Mouse (Mus musculus) intestine, embryonic 16.5 days (tissue): ENCODE measurements around the gene Rph3al. TPM values are rescaled to one million over a fixed set of nuclear protein-coding genes. Genes with fewer than 3 reads are reported as not detected.

Experiments used
- ATAC-seq: fragments of 200-750 bp; cut with Nextera tagmentation; 2 replicates; pipeline ENCODE4 v1.8.0; 2017; ENCODE audit warnings: moderate TSS enrichment, moderate library complexity
- H3K27ac ChIP-seq: fragments of 300-500 bp; sonication (generic); 2 replicates; pipeline ENCODE4 v1.5.1; 2014; ENCODE audit warnings: mild to moderate bottlenecking, low read length
- H3K27me3 ChIP-seq: fragments of 300-500 bp; sonication (generic); replicated peaks from 2 replicates; pipeline ENCODE4 v1.6.1; 2014; ENCODE audit warnings: low read length, control low read depth, mixed read lengths; ENCODE audit not compliant: control insufficient read depth, insufficient read depth
- H3K36me3 ChIP-seq: fragments of 300-500 bp; sonication (generic); 2 replicates; pipeline ENCODE4 v1.6.1; 2014; ENCODE audit warnings: low read length, control low read depth; ENCODE audit not compliant: control insufficient read depth, insufficient read depth
- H3K4me1 ChIP-seq: fragments of 300-500 bp; sonication (generic); 2 replicates; pipeline ENCODE4 v1.6.1; 2014; ENCODE audit warnings: low read length, control low read depth, mixed read lengths; ENCODE audit not compliant: control insufficient read depth, insufficient read depth
- H3K4me2 ChIP-seq: fragments of 300-500 bp; sonication (generic); 2 replicates; pipeline ENCODE4 v1.6.1; 2014; ENCODE audit warnings: low read depth, low read length, control low read depth
- H3K4me3 ChIP-seq: fragments of 300-500 bp; sonication (generic); 2 replicates; pipeline ENCODE4 v1.5.1; 2014; ENCODE audit warnings: mild to moderate bottlenecking, low read length
- H3K9ac ChIP-seq: fragments of 300-500 bp; sonication (generic); 2 replicates; pipeline ENCODE4 v1.6.1; 2014; ENCODE audit warnings: low read depth, low read length
- H3K9me3 ChIP-seq: fragments of 300-500 bp; sonication (generic); 2 replicates; pipeline ENCODE4 v1.6.1; 2016; ENCODE audit warnings: low read length, control low read depth; ENCODE audit not compliant: control insufficient read depth
- WGBS: fragments of 180-500 bp; shearing (Covaris S2); extraction: QIAGEN DNeasy Blood & Tissue Kit; methylation state at CpG from one replicate; pipeline ENCODE4 v1.1.7; 2014; 5-methylcytosine and 5-hydroxymethylcytosine counted together
- polyA plus RNA-seq: library from polyadenylated mRNA; unstranded; fragments of >200 nt; fragmentation: Nextera tagmentation; extraction: Ambion mirVana; gene quantifications from 2 replicates; pipeline ENCODE4 v1.2.1, GENCODE M21; 2015

Rph3al gene
- polyA plus RNA-seq, 1 experiment from 2014 or later, result 21.1 TPM

GRCm38 (mm10) chr11:75846589-75846988 lies 91.6 kb downstream of the Rph3al start:
- Histone ChIP-seq H3K4me2 (no peak overlapping the region), H3K9me3 (no peaks in the 10 kb centered on the region), H3K4me3 (no peak overlapping the region), H3K36me3 (no peaks in the 10 kb centered on the region), H3K9ac (no peak overlapping the region), H3K27ac (no peak overlapping the region), H3K27me3 (no peaks in the 10 kb centered on the region), H3K4me1 (no peaks in the 10 kb centered on the region)
- 62% methylated on average over 7 of the region's 7 CpGs for WGBS
- peak; percentile 36; the same call in 1 of the 2 replicates for ATAC-seq

- Histone ChIP-seq H3K4me1 (no peaks in the 10 kb centered on the region), H3K9ac (no peak overlapping the region), H3K27ac (no peak overlapping the region), H3K4me3 (no peak overlapping the region), H3K4me2 (no peak overlapping the region), H3K27me3 (no peaks in the 10 kb centered on the region), H3K9me3 (no peaks in the 10 kb centered on the region), H3K36me3 (no peaks in the 10 kb centered on the region)
- ATAC-seq, result no peak
- WGBS, result 58% methylated on average over 7 of the region's 7 CpGs
Observed at GRCm38 (mm10) chr11:75845675-75846074, 92.6 kb downstream of the Rph3al start.

- Histone ChIP-seq H3K4me3 (no peak overlapping the region), H3K27ac (no peak overlapping the region), H3K9ac (no peak overlapping the region), H3K4me2 (no peak overlapping the region), H3K4me1 (no peaks in the 10 kb centered on the region), H3K27me3 (no peaks in the 10 kb centered on the region), H3K9me3 (no peaks in the 10 kb centered on the region), H3K36me3 (no peaks in the 10 kb centered on the region)
- no peak for ATAC-seq
- WGBS, result 79% methylated on average over 4 of the region's 4 CpGs
Observed at GRCm38 (mm10) chr11:75842904-75843619, 95.2 kb downstream of the Rph3al start.

GRCm38 (mm10) chr11:75841503-75841902 lies 96.7 kb downstream of the Rph3al start:
- Histone ChIP-seq H3K4me2 (no peak overlapping the region), H3K4me1 (no peaks in the 10 kb centered on the region), H3K27ac (no peak overlapping the region), H3K36me3 (no peaks in the 10 kb centered on the region), H3K9ac (no peak overlapping the region), H3K9me3 (no peaks in the 10 kb centered on the region), H3K4me3 (no peak overlapping the region), H3K27me3 (no peaks in the 10 kb centered on the region)
- WGBS, result 75% methylated on average over 3 of the region's 3 CpGs
- ATAC-seq, result no peak

- 77% methylated on average over 12 of the region's 12 CpGs for WGBS
Observed at GRCm38 (mm10) chr11:75839536-75840430, 98.4 kb downstream of the Rph3al start.

DNA sequence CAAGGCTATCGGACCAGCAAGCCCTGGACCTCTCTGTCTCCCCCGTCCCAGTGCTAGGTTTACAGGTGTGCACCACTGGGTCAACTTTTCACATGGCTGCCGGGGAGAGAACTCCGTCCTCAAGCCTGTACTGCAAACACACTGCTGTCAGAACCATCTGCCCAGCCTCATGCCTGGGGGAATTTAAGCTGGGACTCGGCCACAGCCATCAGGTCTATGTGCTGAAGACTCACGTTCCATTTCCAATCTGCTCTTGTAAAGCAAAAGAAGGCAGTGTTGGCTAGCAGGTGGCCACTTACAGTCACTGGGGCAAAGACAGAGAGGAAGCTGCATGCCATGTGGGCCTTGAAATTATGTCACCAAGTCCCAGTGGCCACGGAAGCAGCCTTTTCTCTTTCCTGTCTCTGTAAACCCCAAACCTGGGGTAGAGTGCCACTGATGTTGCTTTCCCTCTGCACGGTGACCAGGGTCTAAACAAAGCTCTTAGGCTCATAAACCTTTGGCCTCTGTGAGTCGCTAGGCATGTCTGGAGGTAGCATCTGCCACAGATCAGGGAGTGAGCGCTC lies 99.3 kb downstream of the Rph3al start:
- Histone ChIP-seq H3K4me3 (no peak overlapping the region), H3K9me3 (no peaks in the 10 kb centered on the region), H3K27ac (no peak overlapping the region), H3K4me2 (no peak overlapping the region), H3K27me3 (no peaks in the 10 kb centered on the region), H3K36me3 (no peaks in the 10 kb centered on the region), H3K9ac (no peak overlapping the region), H3K4me1 (peaks cover 3% of the 10 kb centered on the region; the same call in 1 of the 2 replicates)
- WGBS, result 65% methylated on average over 10 of the region's 10 CpGs
- no peak for ATAC-seq

More at GRCm38 (mm10) chr11:75839536-75840430, 98.4 kb downstream of the Rph3al start:
- Histone ChIP-seq H3K4me1 (peaks cover 3% of the 10 kb centered on the region; the same call in 1 of the 2 replicates), H3K27me3 (no peaks in the 10 kb centered on the region), H3K36me3 (no peaks in the 10 kb centered on the region), H3K27ac (no peak overlapping the region), H3K9me3 (no peaks in the 10 kb centered on the region), H3K4me2 (no peak overlapping the region), H3K4me3 (no peak overlapping the region), H3K9ac (no peak overlapping the region)
- ATAC-seq, result no peak

DNA sequence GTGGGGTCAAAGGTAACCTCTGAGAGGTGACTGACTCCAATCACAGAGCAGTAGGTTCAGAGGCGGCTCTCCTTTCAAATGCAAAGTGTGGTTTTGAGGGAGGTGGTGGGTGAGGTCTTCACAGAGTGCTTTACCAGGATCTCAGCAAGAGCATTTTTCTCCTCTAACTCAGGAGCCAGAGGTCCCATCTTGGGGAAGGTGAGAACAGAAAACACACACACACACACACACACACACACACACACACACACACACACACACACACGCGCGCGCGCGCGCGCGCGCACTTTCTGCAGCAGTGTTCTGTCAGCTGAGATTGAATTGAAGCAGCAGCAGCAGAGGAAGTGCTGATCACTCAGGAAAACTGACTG lies 102.0 kb downstream of the Rph3al start:
- H3K4me3 ChIP-seq, result no peak overlapping the region
- no peaks in the 10 kb centered on the region for H3K27me3 ChIP-seq
- WGBS, result 64% methylated on average over 11 of the region's 11 CpGs
- H3K27ac ChIP-seq, result no peak overlapping the region
- H3K9me3 ChIP-seq, result no peaks in the 10 kb centered on the region
- H3K4me1 ChIP-seq, result peaks cover 3% of the 10 kb centered on the region; the same call in 1 of the 2 replicates
- H3K9ac ChIP-seq, result no peak overlapping the region
- H3K36me3 ChIP-seq, result no peaks in the 10 kb centered on the region
- no peak for ATAC-seq
- H3K4me2 ChIP-seq, result no peak overlapping the region

- 77% methylated on average over 11 of the region's 11 CpGs for WGBS
- Histone ChIP-seq H3K27me3 (no peaks in the 10 kb centered on the region), H3K36me3 (no peaks in the 10 kb centered on the region), H3K4me1 (peaks cover 3% of the 10 kb centered on the region; the same call in 1 of the 2 replicates), H3K9me3 (no peaks in the 10 kb centered on the region), H3K4me2 (no peak overlapping the region), H3K27ac (no peak overlapping the region), H3K4me3 (no peak overlapping the region), H3K9ac (no peak overlapping the region)
- ATAC-seq, result no peak
Observed at GRCm38 (mm10) chr11:75835587-75836239, 102.5 kb downstream of the Rph3al start.

GRCm38 (mm10) chr11:75833081-75833480 lies 105.1 kb downstream of the Rph3al start:
- Histone ChIP-seq H3K27ac (no peak overlapping the region), H3K27me3 (no peaks in the 10 kb centered on the region), H3K36me3 (no peaks in the 10 kb centered on the region), H3K4me3 (no peak overlapping the region), H3K4me2 (no peak overlapping the region), H3K9ac (no peak overlapping the region), H3K9me3 (no peaks in the 10 kb centered on the region), H3K4me1 (peaks cover 3% of the 10 kb centered on the region; the same call in 1 of the 2 replicates)
- WGBS, result 81% methylated on average over 6 of the region's 6 CpGs
- no peak for ATAC-seq
